Mouse (Mus musculus) frontal cortex, adult (tissue): ENCODE data around the gene Gm10306.

ENCODE experiments used
- ATAC-seq: cut with Nextera tagmentation; 2 replicates; pipeline ENCODE4 v1.9.2; 2017; ENCODE audit warnings: mild to moderate bottlenecking, moderate library complexity, mixed read lengths; ENCODE audit not compliant: low TSS enrichment

Gene Gm10306

GRCm38 (mm10) chr4:94605591-94605990 is 49.2 kb downstream of the Gm10306 start:
- no peak for ATAC-seq
